Mouse (Mus musculus): ENCODE results near the gene Dlgap4.

DNA sequence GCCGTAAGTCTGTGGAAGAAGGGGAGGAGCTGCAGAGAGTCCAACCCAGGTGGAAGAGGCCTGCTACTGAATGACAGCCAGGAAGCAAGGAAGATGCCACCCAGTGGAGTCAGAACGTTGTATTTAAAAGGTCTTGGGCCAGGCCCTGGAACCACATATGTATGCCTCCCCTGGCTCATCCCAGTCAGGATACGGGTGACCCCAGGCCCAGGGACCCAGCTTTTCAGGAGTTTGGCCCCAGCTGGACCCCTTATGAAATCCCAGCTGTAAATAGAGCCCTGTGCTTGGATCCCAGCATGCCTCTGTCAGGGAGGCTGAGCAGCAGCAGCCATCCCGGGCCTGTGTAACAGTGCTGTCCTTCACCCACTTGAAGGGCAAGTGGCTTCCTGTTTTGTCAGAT lies 151.2 kb downstream of the Dlgap4 start:
- TF ChIP-seq POLR2A (IDR thresholded peaks at IDR 0.05; ENCODE audit: borderline replicate concordance, control insufficient read depth, low read depth, low read length) = no peak
- TF ChIP-seq CTCF (IDR thresholded peaks at IDR 0.05; ENCODE audit: control insufficient read depth, insufficient read depth, low read length) = no peak

Measured in bone marrow, adult 2 months (tissue).